Mouse (Mus musculus) MEL (cell line): ENCODE measurements at regions not wholly inside any gene's neighbourhood (a gene's known extent, or its start where the extent isn't known, plus 50 kb on each side); places are given as distances from the start of the nearest gene placed in this dataset.

Source experiments
- DNase-seq: peaks from one replicate; pipeline ENCODE4 v3.0.0; 2011; ENCODE audit warnings: low read depth, low spot score
- H3K27ac ChIP-seq: 2 replicates; pipeline ENCODE4 v1.5.1; 2012; ENCODE audit warnings: low read depth, mild to moderate bottlenecking, control low read depth, low read length, moderate library complexity; ENCODE audit not compliant: control insufficient read depth
- H3K27me3 ChIP-seq, 2 experiments: fragments of 150-350 bp in 1 of 2; sonication (generic) in 1 of 2; 2 replicates each; pipeline ENCODE4 v1.6.1; 2012; ENCODE audit warnings: low read length in 2 of 2, mild to moderate bottlenecking in 2 of 2, improper control_type of control experiment in 1 of 2, moderate library complexity in 1 of 2; ENCODE audit not compliant: insufficient read depth in 2 of 2, control insufficient read depth in 1 of 2
- H3K36me3 ChIP-seq, 2 experiments: 2 replicates each; pipeline ENCODE4 v1.6.1; 2012 to 2014; ENCODE audit warnings: low read length in 2 of 2, improper control_type of control experiment in 1 of 2, inconsistent platforms in 1 of 2, mild to moderate bottlenecking in 1 of 2; ENCODE audit not compliant: insufficient read depth in 2 of 2, control insufficient read depth in 1 of 2
- H3K4me1 ChIP-seq, 2 experiments: fragments of 150-350 bp in 1 of 2; sonication (generic) in 1 of 2; 2 replicates each; pipeline ENCODE4 v1.6.1; 2012; ENCODE audit warnings: low read length in 2 of 2, improper control_type of control experiment in 1 of 2, mild to moderate bottlenecking in 1 of 2; ENCODE audit not compliant: insufficient read depth in 2 of 2, control insufficient read depth in 1 of 2
- H3K4me3 ChIP-seq, 2 experiments: fragments of 150-350 bp in 1 of 2; sonication (generic) in 1 of 2; 2 replicates each; pipeline ENCODE4 v1.5.1; 2012; ENCODE audit warnings: low read depth in 2 of 2, low read length in 2 of 2, mild to moderate bottlenecking in 2 of 2, moderate library complexity in 2 of 2, control low read depth in 1 of 2, improper control_type of control experiment in 1 of 2; ENCODE audit not compliant: control insufficient read depth in 1 of 2, insufficient read depth in 1 of 2
- H3K79me2 ChIP-seq: 2 replicates; pipeline ENCODE4 v1.6.1; 2012; ENCODE audit warnings: mild to moderate bottlenecking, low read length, moderate library complexity; ENCODE audit not compliant: control insufficient read depth, poor library complexity, insufficient read depth
- H3K9ac ChIP-seq: 2 replicates; pipeline ENCODE4 v1.6.1; 2012; ENCODE audit warnings: low read depth, mild to moderate bottlenecking, control low read depth, low read length, moderate library complexity; ENCODE audit not compliant: control insufficient read depth, poor library complexity, severe bottlenecking
- H3K9me3 ChIP-seq: fragments of 150-350 bp; sonication (generic); replicated peaks from 2 replicates; pipeline ENCODE4 v1.6.1; 2012; ENCODE audit warnings: mild to moderate bottlenecking, low read length, improper control_type of control experiment, moderate library complexity; ENCODE audit not compliant: insufficient read depth
- BHLHE40 ChIP-seq: IDR thresholded peaks from 2 replicates; pipeline ENCODE4 v1.6.1; 2012; ENCODE audit warnings: low read depth, mild to moderate bottlenecking, inconsistent platforms, low read length, improper control_type of control experiment, borderline replicate concordance
- CHD1 ChIP-seq: IDR thresholded peaks from 2 replicates; pipeline ENCODE4 v1.6.1; 2012; ENCODE audit warnings: low read depth, mild to moderate bottlenecking, inconsistent platforms, low read length, improper control_type of control experiment
- CHD2 ChIP-seq: IDR thresholded peaks from 2 replicates; pipeline ENCODE4 v1.6.1; 2011; ENCODE audit warnings: low read length, improper control_type of control experiment
- E2F4 ChIP-seq: IDR thresholded peaks from 2 replicates; pipeline ENCODE4 v1.6.1; 2011; ENCODE audit warnings: low read depth, low read length, improper control_type of control experiment, borderline replicate concordance
- EP300 ChIP-seq, 2 experiments: IDR thresholded peaks; 2 replicates each; pipeline ENCODE4 v1.6.1; 2011; ENCODE audit warnings: improper control_type of control experiment in 2 of 2, low read length in 2 of 2, low read depth in 1 of 2, mild to moderate bottlenecking in 1 of 2
- GABPA ChIP-seq: IDR thresholded peaks from 2 replicates; pipeline ENCODE4 v1.6.1; 2012; ENCODE audit warnings: low read depth, mild to moderate bottlenecking, inconsistent platforms, low read length, improper control_type of control experiment, moderate library complexity
- GATA1 ChIP-seq: IDR thresholded peaks from 2 replicates; pipeline ENCODE4 v1.6.1; 2011; ENCODE audit warnings: low read depth, low read length, improper control_type of control experiment
- KAT2A ChIP-seq: conservative IDR thresholded peaks from 2 replicates; pipeline ENCODE4 v1.6.1; 2012; ENCODE audit warnings: low read depth, low read length, improper control_type of control experiment, inconsistent platforms
- MAFK ChIP-seq: IDR thresholded peaks from 2 replicates; pipeline ENCODE4 v1.6.1; 2011; ENCODE audit warnings: low read depth, mild to moderate bottlenecking, low read length, improper control_type of control experiment, borderline replicate concordance
- MAX ChIP-seq: IDR thresholded peaks from 2 replicates; pipeline ENCODE4 v1.6.1; 2011; ENCODE audit warnings: low read length, improper control_type of control experiment
- MEF2A ChIP-seq: IDR thresholded peaks from 2 replicates; pipeline ENCODE4 v1.6.1; 2014; ENCODE audit warnings: low read depth, mild to moderate bottlenecking, inconsistent platforms, low read length, improper control_type of control experiment; ENCODE audit not compliant: poor library complexity, insufficient replicate concordance, severe bottlenecking; ENCODE audit errors: extremely low read depth
- MYB ChIP-seq: IDR thresholded peaks from 2 replicates; pipeline ENCODE4 v1.6.1; 2011; ENCODE audit warnings: mild to moderate bottlenecking, low read depth, low read length, improper control_type of control experiment
- NELFE ChIP-seq: IDR thresholded peaks from 2 replicates; pipeline ENCODE4 v1.6.1; 2011; ENCODE audit warnings: low read depth, low read length, improper control_type of control experiment
- NRF1 ChIP-seq: IDR thresholded peaks from 2 replicates; pipeline ENCODE4 v1.6.1; 2014; ENCODE audit warnings: low read depth, mild to moderate bottlenecking, inconsistent platforms, low read length, improper control_type of control experiment, moderate library complexity; ENCODE audit not compliant: poor library complexity, insufficient read depth, severe bottlenecking
- POLR2A ChIP-seq, 2 experiments: IDR thresholded peaks; 2 replicates each; pipeline ENCODE4 v1.6.1; 2011 to 2012; ENCODE audit warnings: low read length in 2 of 2, mild to moderate bottlenecking in 2 of 2, control low read depth in 1 of 2, improper control_type of control experiment in 1 of 2, low read depth in 1 of 2, moderate library complexity in 1 of 2; ENCODE audit not compliant: control insufficient read depth in 1 of 2, insufficient read depth in 1 of 2, poor library complexity in 1 of 2
- POLR2AphosphoS5 ChIP-seq: IDR thresholded peaks from 2 replicates; pipeline ENCODE4 v1.6.1; 2012; ENCODE audit warnings: low read depth, borderline replicate concordance, mild to moderate bottlenecking, inconsistent platforms, low read length, moderate library complexity, mixed read lengths
- RAD21 ChIP-seq: IDR thresholded peaks from 2 replicates; pipeline ENCODE4 v1.6.1; 2011; ENCODE audit warnings: mild to moderate bottlenecking, low read depth, low read length, improper control_type of control experiment
- RCOR1 ChIP-seq: IDR thresholded peaks from 2 replicates; pipeline ENCODE4 v1.6.1; 2012; ENCODE audit warnings: low read depth, mild to moderate bottlenecking, inconsistent platforms, low read length, improper control_type of control experiment
- TAL1 ChIP-seq: IDR thresholded peaks from 2 replicates; pipeline ENCODE4 v1.6.1; 2012; ENCODE audit warnings: mild to moderate bottlenecking, inconsistent platforms, low read length, moderate library complexity, mixed read lengths
- TBP ChIP-seq: IDR thresholded peaks from 2 replicates; pipeline ENCODE4 v1.8.0; 2011; ENCODE audit warnings: low read depth, low read length, improper control_type of control experiment
- TCF12 ChIP-seq: IDR thresholded peaks from 2 replicates; pipeline ENCODE4 v1.6.1; 2014; ENCODE audit warnings: low read depth, mild to moderate bottlenecking, inconsistent platforms, low read length, improper control_type of control experiment, moderate library complexity
- UBTF ChIP-seq: IDR thresholded peaks from 2 replicates; pipeline ENCODE4 v1.6.1; 2012; ENCODE audit warnings: low read depth, mild to moderate bottlenecking, inconsistent platforms, low read length, improper control_type of control experiment, moderate library complexity, borderline replicate concordance; ENCODE audit not compliant: insufficient read depth
- USF1 ChIP-seq: IDR thresholded peaks from 2 replicates; pipeline ENCODE4 v1.6.1; 2014; ENCODE audit warnings: low read depth, mild to moderate bottlenecking, inconsistent platforms, low read length, improper control_type of control experiment, moderate library complexity
- ZC3H11A ChIP-seq: IDR thresholded peaks from 2 replicates; pipeline ENCODE4 v1.6.1; 2012; ENCODE audit warnings: low read depth, mild to moderate bottlenecking, inconsistent platforms, low read length, improper control_type of control experiment
- ZKSCAN1 ChIP-seq: IDR thresholded peaks from 2 replicates; pipeline ENCODE4 v1.6.1; 2012; ENCODE audit warnings: low read depth, mild to moderate bottlenecking, inconsistent platforms, low read length, improper control_type of control experiment, moderate library complexity
- ZMIZ1 ChIP-seq: IDR thresholded peaks from 2 replicates; pipeline ENCODE4 v1.6.1; 2012; ENCODE audit warnings: low read depth, mild to moderate bottlenecking, inconsistent platforms, low read length, improper control_type of control experiment, moderate library complexity
- ZNF384 ChIP-seq: IDR thresholded peaks from 2 replicates; pipeline ENCODE4 v1.6.1; 2012; ENCODE audit warnings: low read depth, mild to moderate bottlenecking, inconsistent platforms, low read length, improper control_type of control experiment

- H3K4me3 ChIP-seq: no peak overlapping the region
- H3K79me2 ChIP-seq: no peaks in the 10 kb centered on the region
- no peaks in the 10 kb centered on the region; a peak in 2 of 4 replicates for H3K27me3 ChIP-seq
- no peaks in the 10 kb centered on the region for H3K9me3 ChIP-seq
- no peaks in the 10 kb centered on the region for H3K4me1 ChIP-seq
- TF ChIP-seq RAD21 (no peak), NRF1 (no peak), NELFE (no peak), BHLHE40 (no peak), E2F4 (no peak), CHD2 (no peak), GATA1 (no peak)
- H3K9ac ChIP-seq: no peak overlapping the region
- no peak overlapping the region for H3K27ac ChIP-seq
- no peak for DNase-seq
- H3K36me3 ChIP-seq: no peaks in the 10 kb centered on the region
These were observed 177.3 kb upstream of the Cdyl start for GRCm38 (mm10) chr13:35482340-35482739.

- no peaks in the 10 kb centered on the region for H3K79me2 ChIP-seq
- DNase-seq: no peak
- no peak overlapping the region for H3K9ac ChIP-seq
These were observed 173.5 kb upstream of the Cdyl start for GRCm38 (mm10) chr13:35486125-35486524.

GRCm38 (mm10) chr13:35499776-35500175 is 159.9 kb upstream of the Cdyl start:
- Histone ChIP-seq H3K4me3 (no peak overlapping the region), H3K9me3 (no peaks in the 10 kb centered on the region), H3K27ac (no peak overlapping the region), H3K9ac (no peak overlapping the region), H3K27me3 (peaks cover 2% of the 10 kb centered on the region in 2 experiments; a peak in 3 of 4 replicates), H3K36me3 (no peaks in the 10 kb centered on the region), H3K79me2 (no peaks in the 10 kb centered on the region), H3K4me1 (no peaks in the 10 kb centered on the region)
- DNase-seq: no peak
- TF ChIP-seq CHD1: no peak
- TF ChIP-seq GATA1: no peak
- no peak for TF ChIP-seq ZNF384
- no peak for TF ChIP-seq TAL1
- TF ChIP-seq CHD2: no peak
- TF ChIP-seq TCF12: no peak
- TF ChIP-seq TBP: no peak
- TF ChIP-seq ZMIZ1: no peak
- TF ChIP-seq UBTF: no peak
- TF ChIP-seq ZC3H11A: no peak
- TF ChIP-seq MYB: no peak
- TF ChIP-seq MAX: no peak
- TF ChIP-seq GABPA: no peak
- TF ChIP-seq MAFK: no peak
- no peak for TF ChIP-seq ZKSCAN1
- no peak for TF ChIP-seq KAT2A

More at GRCm38 (mm10) chr13:35486125-35486524, 173.5 kb upstream of the Cdyl start:
- Histone ChIP-seq H3K4me3 (no peak overlapping the region), H3K27me3 (peaks cover 0 to 2% of the 10 kb centered on the region in 2 experiments; a peak in 2 of 4 replicates), H3K4me1 (no peaks in the 10 kb centered on the region), H3K27ac (no peak overlapping the region), H3K9me3 (no peaks in the 10 kb centered on the region), H3K36me3 (no peaks in the 10 kb centered on the region)
- TF ChIP-seq USF1 (no peak), EP300 (IDR thresholded peaks at IDR 0.05; ENCODE audit: low read depth in 1 of 2, low read length in 2 of 2) (no peak), RCOR1 (no peak), MYB (no peak), UBTF (no peak), BHLHE40 (no peak), ZKSCAN1 (no peak), CHD1 (no peak), POLR2A (IDR thresholded peaks at IDR 0.05; ENCODE audit: control insufficient read depth in 1 of 2, insufficient read depth in 1 of 2, low read depth in 1 of 2, low read length in 2 of 2, poor library complexity in 1 of 2) (no peak), MEF2A (no peak), GABPA (no peak), MAX (no peak), TCF12 (no peak), GATA1 (no peak), ZMIZ1 (no peak), KAT2A (no peak), E2F4 (no peak), POLR2AphosphoS5 (no peak)
